Mouse (Mus musculus) mammary gland, adult 2 months (tissue): ENCODE results near the gene Khsrp. TPM values are rescaled to one million over a fixed set of nuclear protein-coding genes. Genes with fewer than 3 reads are reported as not detected.

Experiments
- polyA plus RNA-seq: library from polyadenylated mRNA; depleted of rRNA; stranded (reverse); fragments of >200 nt; gene quantifications from 2 replicates; pipeline ENCODE4 v1.2.3, GENCODE M21; 2012; ENCODE audit warnings: low replicate concordance; rRNA removed

Gene Khsrp
- 72.3 and 123 TPM in 2 replicates for polyA plus RNA-seq

GRCm38 (mm10) chr17:57030931-57031660 is at the start of gene Khsrp:
Gene Khsrp, minus strand, starts transcription at chr17:57031522.

GRCm38 (mm10) chr17:57078336-57078735 is 47.0 kb upstream of the Khsrp start, which contains the start of gene Dennd1c:
Gene Dennd1c, minus strand, starts transcription at chr17:57078514.

GRCm38 (mm10) chr17:57059486-57059977 is 28.2 kb upstream of the Khsrp start, which contains the start of gene Slc25a23:
Gene Slc25a23, minus strand, starts transcription at chr17:57059863.

GRCm38 (mm10) chr17:57058891-57059485 is 27.7 kb upstream of the Khsrp start, which contains the start of gene Crb3:
Gene Crb3, plus strand, starts transcription at chr17:57059105.

GRCm38 (mm10) chr17:57041554-57041953 is 10.2 kb upstream of the Khsrp start, which contains the start of gene Slc25a41:
Gene Slc25a41, minus strand, starts transcription at chr17:57041654.

GRCm38 (mm10) chr17:57011236-57012141 is 19.8 kb downstream of the Khsrp start, which contains the start of the genes Gtf2f1 and Gm17949:
Gene Gtf2f1, minus strand, starts transcription at chr17:57011288.
Gene Gm17949, plus strand, starts transcription at chr17:57011469.

GRCm38 (mm10) chr17:56999968-57000609 is 31.2 kb downstream of the Khsrp start, which contains the start of gene Pspn:
Gene Pspn, minus strand, starts transcription at chr17:57000018.

GRCm38 (mm10) chr17:56997029-56997667 is 34.2 kb downstream of the Khsrp start, which contains the start of gene Alkbh7:
Gene Alkbh7, plus strand, starts transcription at chr17:56997339.

GRCm38 (mm10) chr17:56990115-56990746 is 41.1 kb downstream of the Khsrp start, which contains the start of gene Clpp:
Gene Clpp, plus strand, starts transcription at chr17:56990305.

GRCm38 (mm10) chr17:56982013-56982412 is 49.3 kb downstream of the Khsrp start, which contains the start of gene Acer1:
Gene Acer1, minus strand, starts transcription at chr17:56982126.

Other genes starting within 250 kb of the Khsrp start
- 17.1 and 19.0 TPM in 2 replicates for gene Rfx2, start 200.5 kb downstream of the Khsrp start, polyA plus RNA-seq
- not detected in 2 replicates for gene Acsbg2, start 157.1 kb downstream of the Khsrp start, polyA plus RNA-seq
- 0.05 and 0.06 TPM in 2 replicates for gene 1700061G19Rik, start 156.0 kb downstream of the Khsrp start, polyA plus RNA-seq
- gene Mllt1, start 96.1 kb downstream of the Khsrp start, polyA plus RNA-seq: 47.6 and 68.7 TPM in 2 replicates
- 3.9 TPM in 1 of 2 replicates, not detected in the other for gene Acer1, start 49.4 kb downstream of the Khsrp start, polyA plus RNA-seq
- gene Clpp, start 41.2 kb downstream of the Khsrp start, polyA plus RNA-seq: 160 and 224 TPM in 2 replicates
- gene Alkbh7, start 34.2 kb downstream of the Khsrp start, polyA plus RNA-seq: 32.5 and 38.7 TPM in 2 replicates
- not detected in 2 replicates for gene Pspn, start 31.5 kb downstream of the Khsrp start, polyA plus RNA-seq
- 18.7 and 24.6 TPM in 2 replicates for gene Gtf2f1, start 20.2 kb downstream of the Khsrp start, polyA plus RNA-seq
- 0.14 TPM in 1 of 2 replicates, not detected in the other for gene Gm17949, start 20.1 kb downstream of the Khsrp start, polyA plus RNA-seq
- not detected in 2 replicates for gene Slc25a41, start 10.1 kb upstream of the Khsrp start, polyA plus RNA-seq
- 12.6 and 23.7 TPM in 2 replicates for gene Crb3, start 27.6 kb upstream of the Khsrp start, polyA plus RNA-seq
- gene Slc25a23, start 28.3 kb upstream of the Khsrp start, polyA plus RNA-seq: 70.0 and 84.7 TPM in 2 replicates
- 46.4 and 60.9 TPM in 2 replicates for gene Dennd1c, start 47.0 kb upstream of the Khsrp start, polyA plus RNA-seq
- 8.4 and 9.2 TPM in 2 replicates for gene Tubb4a, start 56.3 kb upstream of the Khsrp start, polyA plus RNA-seq
- gene Tnfsf9, start 73.8 kb upstream of the Khsrp start, polyA plus RNA-seq: 5.3 and 8.6 TPM in 2 replicates
- gene Cd70, start 118.3 kb upstream of the Khsrp start, polyA plus RNA-seq: 1.4 and 1.6 TPM in 2 replicates
- 1.5 and 4.2 TPM in 2 replicates for gene Tnfsf14, start 162.7 kb upstream of the Khsrp start, polyA plus RNA-seq
- gene C3, start 196.6 kb upstream of the Khsrp start, polyA plus RNA-seq: 509 and 780 TPM in 2 replicates
- 63.1 and 78.3 TPM in 2 replicates for gene Gpr108, start 216.9 kb upstream of the Khsrp start, polyA plus RNA-seq
- 34.1 and 48.1 TPM in 2 replicates for gene Trip10, start 217.9 kb upstream of the Khsrp start, polyA plus RNA-seq
- 17.3 and 21.8 TPM in 2 replicates for gene Vav1, start 247.6 kb upstream of the Khsrp start, polyA plus RNA-seq